21 mouse cellular contexts compared by ENCODE assay signal in genomic region chr5:119844366-119844765, GRCm38 (mm10). TPM values are rescaled to one million over a fixed set of nuclear protein-coding genes. Genes with fewer than 3 reads are reported as not detected.
DNase-seq lines count a peak whose midpoint lies in the region; ATAC-seq and TF ChIP-seq lines count a peak whose summit lies in the region.
"Had no signal": no experiment of that assay in that cellular context is flagged by ENCODE, and none has a peak within 500 bp of the region (broad histone marks: within the 10 kb centered on the region; RNA-seq: fewer than 3 reads in every experiment).

No protein-coding gene starts in this region.

- ATAC-seq in heart, embryonic 12.5 days (ENCODE audit: insufficient number of reproducible peaks, low FRiP score), result no peak
- ATAC-seq in lung, embryonic 14.5 days (ENCODE audit: insufficient read depth), result no peak
- no peak for ATAC-seq in limb, embryonic 11.5 days (ENCODE audit: insufficient number of reproducible peaks, low FRiP score, low TSS enrichment, low read depth)
- ATAC-seq: activated CD4-positive, CD25-positive, alpha-beta regulatory T cell, adult 4 months; hindbrain, postnatal 0 days; Patski had no signal

- peaks cover 8% of the 10 kb centered on the region; the same call in 1 of the 2 replicates for H3K27me3 ChIP-seq in heart, embryonic 12.5 days (replicated peaks)
- peaks cover 36% of the 10 kb centered on the region for H3K27me3 ChIP-seq in lung, embryonic 14.5 days (ENCODE audit: insufficient read depth, low read length)
- H3K27me3 ChIP-seq in limb, embryonic 11.5 days (ENCODE audit: control insufficient read depth, insufficient read depth, low read length), result peaks cover 41% of the 10 kb centered on the region

- no peak overlapping the region; the same call in 1 of the 2 replicates for H3K9ac ChIP-seq in heart, embryonic 12.5 days
- H3K9ac ChIP-seq in lung, embryonic 14.5 days, result peak overlapping the region; percentile 98
- peak overlapping the region; percentile 28; the same call in 1 of the 2 replicates for H3K9ac ChIP-seq in limb, embryonic 11.5 days (ENCODE audit: low read length)
- H3K9ac ChIP-seq: embryonic facial prominence, embryonic 15.5 days; midbrain, embryonic 15.5 days had no signal

- peaks cover 50% of the 10 kb centered on the region for H3K36me3 ChIP-seq in heart, embryonic 12.5 days
- H3K36me3 ChIP-seq in lung, embryonic 14.5 days (ENCODE audit: insufficient read depth), result peaks cover 88% of the 10 kb centered on the region
- peaks cover 2% of the 10 kb centered on the region for H3K36me3 ChIP-seq in limb, embryonic 11.5 days (ENCODE audit: control insufficient read depth, insufficient read depth, low read length)
- H3K36me3 ChIP-seq: embryonic facial prominence, embryonic 15.5 days; midbrain, embryonic 15.5 days had no signal

- no peak for DNase-seq in heart, postnatal 14 days
- peak; percentile 68 for DNase-seq in lung, embryonic 14.5 days
- no peak for DNase-seq in lung, postnatal 14 days
- peak; percentile 34 for DNase-seq in embryo, embryonic 11 days
- peak; percentile 66 for DNase-seq in limb, embryonic 11.5 days (ENCODE audit: low spot score)
- no peak for DNase-seq in gastrocnemius, postnatal 10 days
- DNase-seq: cerebellum, adult 11-12 months; gastrocnemius, postnatal 36 days; kidney, adult 18-20 months; left cerebral cortex, postnatal 4 days had no signal

- H3K4me2 ChIP-seq in heart, embryonic 12.5 days, result peak overlapping the region; percentile 32; the same call in 1 of the 2 replicates
- peak overlapping the region; percentile 84 for H3K4me2 ChIP-seq in lung, embryonic 14.5 days
- H3K4me2 ChIP-seq in limb, embryonic 11.5 days (ENCODE audit: low read depth, severe bottlenecking), result peak overlapping the region; percentile 60; the same call in 1 of the 2 replicates

- no peak overlapping the region for H3K4me3 ChIP-seq in heart, embryonic 12.5 days
- H3K4me3 ChIP-seq in lung, embryonic 14.5 days (ENCODE audit: low read depth, low read length), result peak overlapping the region; percentile 63
- no peak overlapping the region; the same call in 1 of the 2 replicates for H3K4me3 ChIP-seq in limb, embryonic 11.5 days (ENCODE audit: low read depth, low read length)

- intact Hi-C loops in heart, postnatal 14 days (cut with DNase I), result no loop called here

- H3K9me3 ChIP-seq in heart, embryonic 12.5 days (replicated peaks), result no peaks in the 10 kb centered on the region
- H3K9me3 ChIP-seq in lung, embryonic 14.5 days (ENCODE audit: low read depth, low read length), result no peaks in the 10 kb centered on the region
- H3K9me3 ChIP-seq in limb, embryonic 11.5 days (ENCODE audit: control insufficient read depth, low read length), result no peaks in the 10 kb centered on the region
- H3K9me3 ChIP-seq: embryonic facial prominence, embryonic 15.5 days; midbrain, embryonic 15.5 days had no signal

- 21% methylated on average over 5 of the region's 5 CpGs for WGBS in heart, embryonic 12.5 days
- 5% methylated on average over 5 of the region's 5 CpGs for WGBS in lung, embryonic 14.5 days
- 5% methylated on average over 5 of the region's 5 CpGs for WGBS in limb, embryonic 11.5 days

- peak overlapping the region; percentile 53 for H3K27ac ChIP-seq in heart, embryonic 12.5 days (ENCODE audit: poor library complexity, severe bottlenecking)
- peak overlapping the region; percentile 89 for H3K27ac ChIP-seq in lung, embryonic 14.5 days (ENCODE audit: low read depth)
- H3K27ac ChIP-seq in limb, embryonic 11.5 days (replicated peaks; ENCODE audit: low read depth, low read length), result peak overlapping the region; percentile 2; the same call in 1 of the 2 replicates
- H3K27ac ChIP-seq: embryonic facial prominence, embryonic 15.5 days; hindbrain, postnatal 0 days; midbrain, embryonic 15.5 days had no signal

- no peak for TF ChIP-seq CTCF in lung, embryonic 14.5 days (IDR thresholded peaks at IDR 0.05; ENCODE audit: low read depth)

- peaks cover 59% of the 10 kb centered on the region for H3K4me1 ChIP-seq in heart, embryonic 12.5 days (replicated peaks)
- peaks cover 8% of the 10 kb centered on the region; the same call in 1 of the 2 replicates for H3K4me1 ChIP-seq in lung, embryonic 14.5 days (ENCODE audit: insufficient read depth)
- peaks cover 13% of the 10 kb centered on the region for H3K4me1 ChIP-seq in limb, embryonic 11.5 days (ENCODE audit: control insufficient read depth, insufficient read depth, low read length)

RNA-seq across cellular contexts. Expression of gene Tbx5, which starts 11.9 kb away (rescaled TPM):
- 42.6 and 45.6 TPM in 2 replicates for polyA plus RNA-seq in heart, embryonic 12.5 days (2016; fragmentation: Nextera tagmentation; extraction: Ambion mirVana)
- total RNA-seq in heart, postnatal 14 days (2021), result 10 to 100 TPM; 18.9 to 36.8 TPM
- 57.7 and 59.4 TPM in 2 replicates for polyA plus RNA-seq in lung, embryonic 14.5 days (2014; fragmentation: Nextera tagmentation; extraction: Ambion mirVana)
- polyA plus RNA-seq in limb, embryonic 11.5 days (2014; fragmentation: Nextera tagmentation; extraction: Ambion mirVana), result 34.3 and 40.5 TPM in 2 replicates
- total RNA-seq in gastrocnemius, postnatal 10 days (2021), result under 1 TPM in 1 of 2 experiments, not detected in 1; 0.12 TPM
- total RNA-seq: gastrocnemius, postnatal 36 days; hindbrain, postnatal 0 days; layer of hippocampus, adult 8-10 months; left cerebral cortex, adult 18-20 months; left cerebral cortex, postnatal 4 days had no signal
- polyA plus RNA-seq: activated CD4-positive, CD25-positive, alpha-beta regulatory T cell, adult 4 months; C2C12; forebrain, embryonic 11.5 days; liver, embryonic 16.5 days; Patski had no signal

Comparison
In these comparisons a context has a peak if more than half of its experiments do, and no peak if none do; other contexts are left out.
1. DNase-seq: peak in lung, embryonic 14.5 days (single experiment), embryo, embryonic 11 days (single experiment) and limb, embryonic 11.5 days (single experiment); none in heart, postnatal 14 days (0 of 2), lung, postnatal 14 days (single experiment) and gastrocnemius, postnatal 10 days (single experiment).
2. H3K27ac ChIP-seq: peak in every context shown above with its lines; median percentile 89 in lung, embryonic 14.5 days; 53 in heart, embryonic 12.5 days; 2 in limb, embryonic 11.5 days.
3. H3K4me2 ChIP-seq: peak in every context shown above with its lines; median percentile 84 in lung, embryonic 14.5 days; 60 in limb, embryonic 11.5 days; 32 in heart, embryonic 12.5 days.